Mouse (Mus musculus) ES-Bruce4 (cell line): Measurements from ENCODE around the gene Olfr917.

Experiments used
- CTCF ChIP-seq: IDR thresholded peaks from one replicate; pipeline ENCODE4 v1.8.1; 2011; ENCODE audit warnings: low read depth, low read length
- EP300 ChIP-seq: IDR thresholded peaks from 2 replicates; pipeline ENCODE4 v1.6.1; 2011; ENCODE audit warnings: low read depth, low read length; ENCODE audit not compliant: insufficient read depth

DNA sequence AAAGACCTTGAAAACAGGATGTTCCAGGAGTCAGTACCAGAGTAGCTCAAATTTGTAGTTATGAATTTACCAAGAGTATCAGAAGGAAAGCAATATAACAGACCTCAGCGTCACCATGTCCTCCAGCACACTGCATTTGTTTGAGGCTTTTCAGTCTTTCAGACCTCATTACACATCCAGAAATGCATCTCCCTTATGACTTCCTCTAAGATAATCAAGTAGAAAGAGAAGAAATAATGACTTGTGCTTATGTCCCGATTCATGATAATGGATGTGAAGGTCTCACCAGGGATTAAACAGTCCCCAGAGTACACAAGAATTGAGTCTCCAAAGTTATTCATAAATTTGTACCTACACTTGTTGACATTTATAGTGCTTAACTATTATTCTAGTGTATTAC lies 8.9 kb upstream of the Olfr917 start, which contains the start of gene Olfr918:
- no peak for TF ChIP-seq EP300
- TF ChIP-seq CTCF, result no peak
